Mouse (Mus musculus) urinary bladder, postnatal 4 days (tissue): ENCODE results near the gene Cdipt.

Experiments
- DNase-seq, 2 experiments: peaks; one replicate each; pipeline ENCODE4 v3.0.0; 2021 to 2022; ENCODE audit warnings: low spot score in 2 of 2

The Cdipt gene

DNA sequence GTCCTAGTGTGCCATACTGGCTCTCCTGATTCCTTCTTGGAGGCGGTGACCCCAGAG lies at the start of gene Cdipt:
Gene Cdipt, plus strand, starts transcription at position 22 of the 57 bp plus-strand sequence.
- no peak for DNase-seq

DNA sequence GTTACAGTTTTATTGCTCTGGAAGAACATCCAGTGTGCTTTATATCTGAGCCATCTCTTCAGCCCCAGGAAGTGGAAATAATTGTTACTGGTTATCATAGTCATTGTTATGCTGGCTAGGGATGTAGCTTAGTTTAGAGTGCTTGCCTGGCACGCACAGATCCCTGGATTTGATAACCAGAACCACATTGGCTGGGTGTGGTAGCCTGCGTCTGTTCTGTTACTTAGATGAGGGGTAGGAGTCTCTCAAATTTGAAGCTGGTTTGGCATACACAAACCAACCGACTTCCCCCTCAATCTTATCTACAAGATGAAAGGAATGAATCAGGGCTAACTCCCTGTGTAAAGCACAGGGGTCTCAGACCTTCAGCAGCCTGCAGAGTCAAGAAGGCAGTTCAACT lies 49.4 kb upstream of the Cdipt start:
- no peak for DNase-seq

DNA sequence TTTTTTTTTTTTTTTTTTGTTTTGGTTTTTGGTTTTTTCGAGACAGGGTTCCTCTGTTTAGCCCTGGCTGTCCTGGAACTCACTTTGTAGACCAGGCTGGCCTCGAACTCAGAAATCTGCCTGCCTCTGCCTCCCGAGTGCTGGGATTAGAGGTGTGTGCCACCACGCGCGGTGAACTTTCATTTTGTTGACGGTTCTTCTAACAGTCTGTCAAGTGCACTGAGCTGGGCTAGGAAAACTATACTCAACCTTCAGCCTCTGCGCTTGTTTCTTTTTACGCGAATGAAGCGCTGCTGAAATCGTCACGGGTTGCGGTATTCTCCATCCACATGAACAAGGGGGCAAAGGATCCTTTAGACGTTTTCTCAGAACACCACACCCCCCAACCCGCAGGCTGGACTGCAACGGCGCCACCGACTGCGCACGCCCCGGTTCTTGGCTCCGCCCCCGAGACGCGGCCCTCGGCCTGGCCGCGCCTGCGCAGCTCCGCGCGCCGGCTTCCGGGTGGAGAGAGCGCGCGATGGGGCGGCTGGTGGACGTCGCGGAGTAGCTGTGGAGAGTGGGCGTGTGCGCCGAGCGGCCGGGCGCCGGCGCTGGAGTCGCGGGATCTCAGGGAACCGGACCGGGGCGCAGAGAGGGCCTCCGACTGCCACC lies 47.2 kb upstream of the Cdipt start, which contains the start of gene Kctd13:
Gene Kctd13, plus strand, starts transcription at position 496 of the 654 bp plus-strand sequence.
- DNase-seq: peak; percentile 93 to 94

DNA sequence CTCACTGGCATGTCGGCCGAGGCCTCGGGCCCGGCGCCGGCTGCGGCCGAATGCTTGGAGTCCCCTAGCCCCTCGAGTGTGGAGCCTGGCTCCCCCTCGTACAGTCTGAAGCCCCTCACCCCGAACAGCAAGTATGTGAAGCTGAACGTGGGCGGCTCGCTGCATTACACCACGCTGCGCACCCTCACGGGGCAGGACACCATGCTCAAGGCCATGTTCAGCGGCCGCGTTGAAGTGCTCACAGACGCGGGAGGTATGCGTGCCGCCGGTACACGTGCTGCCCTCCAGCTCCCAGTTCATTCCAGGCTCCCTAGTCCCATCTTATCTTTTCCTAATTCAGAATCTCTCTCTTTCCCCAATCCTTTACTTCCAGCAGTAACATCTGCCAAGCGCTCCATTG lies 46.7 kb upstream of the Cdipt start:
- no peak for DNase-seq

DNA sequence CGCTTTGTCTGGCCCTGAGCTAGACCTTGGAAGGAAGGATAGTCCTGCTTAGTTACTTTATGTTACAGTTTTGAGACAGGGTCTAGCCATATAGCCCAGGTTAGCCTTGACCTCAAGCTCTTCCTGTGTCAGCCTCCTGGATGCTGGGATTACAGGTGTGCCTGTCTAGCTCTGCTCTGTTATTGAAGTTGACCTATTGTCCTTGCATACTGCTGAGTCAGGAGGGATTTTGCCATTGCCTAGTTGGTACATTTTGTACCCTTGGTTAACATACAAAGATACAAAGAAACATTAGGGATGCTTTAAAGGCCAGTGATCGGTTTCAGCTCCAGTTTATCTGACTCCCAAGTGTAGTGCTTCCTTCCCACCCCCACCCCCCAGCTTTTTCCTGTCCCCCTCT lies 43.1 kb upstream of the Cdipt start:
- no peak for DNase-seq

DNA sequence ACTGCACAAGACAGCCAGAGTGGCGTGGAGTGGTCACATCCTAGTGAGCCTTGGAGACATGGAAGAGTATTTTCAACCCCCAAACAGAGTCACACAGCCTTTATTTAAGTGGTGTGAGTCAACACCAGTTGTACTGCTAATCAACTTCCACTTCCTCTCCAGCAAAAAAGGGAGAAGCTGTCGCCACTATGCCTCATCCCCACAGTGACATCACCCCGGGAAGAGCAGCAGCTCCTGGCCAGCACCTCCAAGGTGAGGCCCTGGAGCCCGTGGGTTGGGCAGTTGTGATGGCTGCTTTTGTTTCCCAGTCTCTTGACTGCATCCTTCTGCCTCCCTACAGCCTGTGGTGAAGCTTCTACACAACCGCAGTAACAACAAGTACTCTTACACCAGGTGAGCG lies 34.5 kb upstream of the Cdipt start:
- no peak for DNase-seq

DNA sequence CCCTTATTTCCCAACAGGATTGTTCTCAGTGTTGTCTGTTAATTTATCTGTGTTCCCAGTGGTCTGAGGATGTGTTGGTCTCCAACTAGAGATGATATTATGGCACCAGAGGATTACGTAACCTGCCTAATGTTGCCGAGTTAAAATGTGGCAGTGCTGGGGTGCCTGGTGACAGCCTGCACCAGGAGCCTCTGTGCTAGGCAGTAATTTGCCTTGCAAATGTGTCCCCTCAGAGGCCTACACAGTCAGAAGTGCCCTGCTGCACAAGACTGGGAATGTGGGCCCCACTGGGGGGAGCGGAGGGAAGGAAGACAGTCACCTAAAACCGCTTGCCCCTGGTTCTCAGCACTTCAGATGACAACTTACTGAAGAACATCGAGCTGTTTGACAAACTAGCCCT lies 33.9 kb upstream of the Cdipt start:
- no peak for DNase-seq

DNA sequence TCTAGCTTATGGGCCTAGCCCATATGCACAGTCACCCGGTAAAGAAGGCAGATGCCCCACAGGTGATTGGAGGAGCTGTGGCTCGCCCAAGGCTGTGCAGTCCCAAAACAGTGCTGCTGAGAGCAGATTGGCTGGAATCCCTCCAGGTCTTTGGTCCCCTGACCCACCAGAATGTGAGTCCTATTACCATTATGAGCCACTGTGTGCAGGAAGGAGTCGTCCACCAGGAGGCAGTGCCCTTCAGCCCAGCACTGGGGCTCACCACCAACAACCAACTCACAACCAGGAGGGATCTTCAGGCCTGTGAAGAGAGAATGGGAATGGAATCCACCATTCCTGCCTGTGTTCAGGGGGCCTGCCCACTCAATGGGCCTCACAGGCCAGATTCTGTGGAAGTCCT lies 29.2 kb upstream of the Cdipt start:
- no peak for DNase-seq

DNA sequence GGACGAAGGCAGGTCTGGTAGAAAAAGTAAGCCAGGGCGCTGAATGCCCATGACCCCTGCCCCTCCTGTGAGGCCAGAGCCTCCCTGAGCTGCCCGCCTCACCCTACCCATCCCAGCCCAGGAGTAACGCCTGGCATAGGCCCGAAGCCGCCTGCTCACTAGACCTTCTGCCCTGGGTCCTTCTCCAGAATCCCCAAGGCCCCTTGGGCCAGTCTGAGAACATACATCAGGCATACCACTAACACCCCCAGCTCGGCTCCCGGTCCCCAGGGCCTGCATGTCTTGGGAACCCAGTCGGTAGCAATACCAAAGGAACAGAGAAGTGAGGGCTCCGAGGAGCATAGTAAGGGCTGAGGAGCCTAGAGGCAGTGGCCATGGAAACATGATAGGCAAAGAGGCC lies 27.1 kb upstream of the Cdipt start:
- DNase-seq: no peak

DNA sequence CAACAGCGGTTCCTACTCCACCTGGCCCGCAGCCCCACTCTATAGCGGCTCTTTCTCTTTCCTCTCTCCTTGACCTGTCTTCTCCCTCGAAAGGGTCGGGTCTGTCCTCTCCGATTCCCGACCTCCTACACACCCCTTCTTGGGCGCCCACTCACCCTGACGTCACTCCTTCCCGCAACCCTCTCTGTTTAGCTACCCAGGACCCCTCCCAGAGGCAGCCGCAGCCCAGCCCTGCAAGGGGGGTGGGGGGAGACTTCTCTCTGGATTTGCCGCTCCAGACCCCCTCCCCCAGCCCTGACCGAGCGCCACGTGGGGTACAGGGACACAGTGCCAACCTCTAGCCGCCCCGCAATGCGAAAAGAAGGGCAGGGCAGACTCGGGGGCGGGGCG lies 26.3 kb upstream of the Cdipt start, which contains the start of gene Asphd1:
Gene Asphd1, minus strand, starts transcription at position 180 of the 390 bp plus-strand sequence.
- DNase-seq: no peak

DNA sequence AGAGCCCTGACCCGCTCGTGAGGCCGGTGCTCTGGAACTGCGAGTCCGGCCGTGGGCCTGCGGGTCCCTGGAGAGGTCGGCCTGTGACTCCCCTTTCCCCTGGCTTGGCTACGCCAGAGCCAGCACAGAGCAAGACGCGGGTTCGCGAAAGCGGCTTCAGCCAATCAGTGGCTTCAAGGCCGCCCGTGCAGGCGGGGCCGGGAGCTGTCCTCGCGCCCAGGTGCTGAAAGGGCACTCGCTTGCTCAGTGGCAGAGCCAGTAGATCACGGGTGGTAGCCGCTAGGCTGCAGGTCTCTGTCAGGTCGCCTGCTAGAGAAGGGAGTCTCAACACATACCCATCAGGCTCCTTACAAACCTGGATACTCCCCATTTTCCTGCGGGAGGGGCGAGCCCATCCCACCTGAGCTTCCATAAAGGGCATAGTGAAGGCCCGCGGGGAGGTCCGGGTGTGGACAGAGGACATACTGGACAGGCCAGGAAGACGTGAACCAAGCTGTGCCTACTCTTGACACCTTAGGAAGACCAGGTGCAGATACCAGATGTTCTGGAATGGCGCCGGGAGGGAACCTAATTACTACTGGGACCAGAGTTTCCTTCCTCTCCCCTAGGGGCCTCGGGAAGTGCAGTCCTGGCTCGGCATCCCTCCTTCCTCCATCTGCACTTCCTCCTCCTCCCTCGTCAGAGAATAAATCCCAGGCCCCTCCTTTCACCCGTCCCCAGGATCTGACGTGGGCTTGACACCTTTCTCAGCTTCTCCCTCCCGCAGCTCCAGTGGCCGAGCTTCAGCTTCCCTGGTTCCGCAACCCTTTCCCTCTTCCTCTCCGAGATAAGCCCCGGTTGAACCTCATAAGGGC lies 25.7 kb upstream of the Cdipt start, which contains the start of gene Sez6l2:
Gene Sez6l2, plus strand, starts transcription at position 771 of the 854 bp plus-strand sequence.
- peak; percentile 81 to 94 for DNase-seq

DNA sequence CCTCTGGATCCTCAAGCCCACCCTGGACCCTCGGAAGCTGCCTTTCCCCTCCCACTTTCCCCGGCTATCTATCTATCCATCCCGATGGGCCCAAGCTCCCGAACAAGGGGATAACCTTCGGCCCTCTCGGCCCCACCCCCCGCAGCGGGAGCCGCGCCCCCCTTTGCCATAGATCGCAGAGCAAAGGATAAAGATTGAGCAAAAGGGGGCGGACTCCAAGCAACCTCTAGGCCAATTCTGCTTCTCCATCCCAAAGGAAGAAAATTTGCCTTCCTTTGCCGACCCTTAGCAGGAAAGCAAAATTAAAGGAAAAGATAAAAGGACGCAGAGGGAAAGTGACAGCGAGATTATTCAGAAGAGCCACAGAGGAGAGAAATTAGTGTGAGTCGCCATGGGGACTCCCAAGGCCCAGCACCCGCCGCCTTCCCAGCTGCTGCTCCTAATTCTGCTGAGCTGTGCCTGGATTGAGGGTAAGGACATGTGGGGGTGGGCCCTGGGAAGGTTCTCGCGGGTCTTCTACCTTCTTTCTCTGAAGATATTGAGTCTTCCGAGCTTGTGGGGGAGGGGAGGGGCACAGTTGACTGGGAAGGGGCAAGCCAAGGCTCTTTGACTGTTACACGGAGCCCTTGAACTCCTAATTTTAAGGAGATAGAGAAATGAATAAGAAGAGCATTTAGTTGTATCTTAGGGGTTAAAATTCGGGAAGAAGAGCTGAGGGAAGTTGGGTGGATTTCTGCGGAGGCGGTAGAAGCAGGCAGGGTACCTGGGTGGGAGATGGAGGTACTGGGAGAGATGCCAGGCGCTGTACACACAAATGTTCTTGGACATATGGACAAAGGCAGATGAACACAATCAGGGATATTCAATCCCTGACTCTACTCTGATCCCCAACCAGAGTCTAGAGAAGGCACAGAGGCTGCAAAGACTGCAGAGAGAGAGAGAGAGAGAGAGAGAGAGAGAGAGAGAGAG lies 24.8 kb upstream of the Cdipt start:
- DNase-seq: no peak

DNA sequence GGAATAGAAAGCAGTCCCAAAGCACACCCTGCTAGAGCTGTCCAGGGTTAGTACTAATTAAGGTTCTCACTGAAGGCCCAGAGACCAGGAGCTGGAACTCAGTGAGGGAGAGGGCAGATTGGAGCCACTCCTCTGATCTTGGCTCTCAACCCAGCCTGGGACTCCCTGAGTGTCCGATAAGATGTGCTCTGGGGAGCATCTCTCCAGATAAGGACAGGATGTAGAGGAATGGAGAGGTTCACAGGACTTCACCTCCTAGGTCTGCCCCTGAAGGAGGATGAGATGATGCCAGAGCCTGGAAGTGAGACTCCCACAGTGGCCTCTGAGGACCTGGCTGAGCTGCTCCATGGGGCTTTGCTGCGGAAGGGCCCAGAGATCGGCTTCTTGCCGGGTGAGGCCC lies 24.0 kb upstream of the Cdipt start:
- no peak for DNase-seq

DNA sequence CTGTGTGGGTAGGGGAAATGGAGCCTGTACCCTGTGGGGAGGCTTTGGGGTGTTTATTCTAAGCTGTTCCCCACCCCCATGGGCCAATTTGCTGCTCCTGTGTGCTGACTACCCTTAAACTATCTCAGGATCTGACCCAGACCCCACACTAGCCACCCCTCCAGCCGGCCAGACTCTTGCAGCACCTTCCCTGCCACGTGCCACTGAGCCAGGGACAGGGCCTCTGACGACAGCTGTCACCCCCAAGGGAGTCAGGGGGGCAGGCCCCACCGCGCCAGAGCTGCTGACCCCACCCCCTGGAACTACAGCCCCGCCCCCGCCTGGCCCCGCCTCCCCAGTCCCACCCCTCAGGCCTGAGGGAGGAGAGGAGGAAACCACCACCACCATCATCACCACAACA lies 23.1 kb upstream of the Cdipt start:
- no peak for DNase-seq

DNA sequence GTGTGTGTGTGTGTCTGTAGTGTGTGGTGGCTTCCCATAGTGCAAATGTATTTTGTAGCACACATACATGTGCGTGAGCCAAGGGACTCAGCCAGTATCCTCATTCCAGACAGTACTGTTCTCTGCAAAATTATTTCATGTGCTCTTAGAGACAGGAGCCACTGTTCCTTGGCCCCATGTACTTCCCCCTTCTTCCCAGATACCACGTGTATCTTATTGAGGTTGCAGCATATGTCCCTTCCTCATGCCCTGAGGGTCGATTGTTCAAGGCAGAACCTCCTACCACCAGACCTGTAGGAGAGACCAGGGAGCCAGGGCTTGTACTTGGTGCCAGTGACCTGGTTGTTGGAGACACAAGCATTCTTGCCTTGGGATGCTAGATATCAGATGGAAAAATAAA lies 20.6 kb upstream of the Cdipt start:
- no peak for DNase-seq

DNA sequence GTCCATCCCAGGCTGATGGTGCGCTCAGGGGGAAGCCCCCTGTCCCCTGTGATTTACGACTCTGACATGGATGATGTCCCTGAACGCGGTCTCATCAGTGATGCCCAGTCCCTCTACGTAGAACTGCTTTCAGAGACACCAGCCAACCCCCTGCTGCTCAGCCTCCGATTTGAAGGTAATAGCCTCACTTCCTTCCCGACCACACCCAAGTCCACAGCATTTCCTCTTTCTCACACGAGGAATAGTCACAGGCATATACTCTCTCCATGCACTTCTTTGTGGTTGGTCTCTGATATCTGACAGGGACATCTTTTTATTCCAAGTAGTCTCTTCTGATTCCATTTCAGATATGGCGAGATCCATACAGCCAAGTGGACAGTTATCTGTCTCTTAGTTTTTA lies 15.9 kb upstream of the Cdipt start:
- DNase-seq: no peak

DNA sequence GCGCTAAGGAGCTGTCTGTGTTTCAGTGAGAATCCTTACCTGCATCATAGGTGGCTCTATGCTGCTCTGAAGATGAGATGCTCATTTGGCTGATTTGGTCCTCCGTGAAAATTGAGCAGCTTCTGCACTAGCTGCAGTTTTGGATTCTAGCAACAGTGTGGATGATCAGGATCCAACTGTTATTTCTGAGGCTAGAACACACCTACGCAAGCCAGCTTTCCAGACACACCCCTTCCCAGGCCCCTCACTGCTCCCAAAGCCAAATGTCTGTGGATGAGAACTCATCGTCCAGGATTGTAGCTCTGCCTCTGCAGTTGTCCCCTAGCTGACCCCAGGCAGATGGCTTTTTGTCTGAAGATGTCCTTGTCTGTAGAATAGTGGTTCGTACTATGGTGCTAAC lies 14.6 kb upstream of the Cdipt start:
- no peak for DNase-seq

DNA sequence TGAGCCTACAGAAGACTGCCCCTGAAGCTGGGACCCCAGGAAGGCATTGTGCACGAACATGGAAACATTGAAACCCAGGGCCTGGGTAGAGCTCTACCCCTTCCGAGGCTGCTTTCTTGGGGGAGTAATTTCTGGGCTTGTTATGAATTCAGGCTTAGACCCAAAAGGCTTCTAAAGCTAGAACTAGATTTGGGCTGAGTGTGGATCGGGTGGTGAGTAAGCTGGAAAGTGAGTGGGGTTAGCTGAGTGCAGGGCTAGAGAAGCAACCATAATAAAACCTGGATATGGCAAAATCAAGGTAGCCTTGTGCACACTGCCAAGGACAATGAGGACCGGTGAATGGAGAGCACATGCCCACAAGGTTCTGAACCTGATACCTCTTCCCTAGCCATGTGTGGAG lies 13.7 kb upstream of the Cdipt start:
- DNase-seq: no peak

DNA sequence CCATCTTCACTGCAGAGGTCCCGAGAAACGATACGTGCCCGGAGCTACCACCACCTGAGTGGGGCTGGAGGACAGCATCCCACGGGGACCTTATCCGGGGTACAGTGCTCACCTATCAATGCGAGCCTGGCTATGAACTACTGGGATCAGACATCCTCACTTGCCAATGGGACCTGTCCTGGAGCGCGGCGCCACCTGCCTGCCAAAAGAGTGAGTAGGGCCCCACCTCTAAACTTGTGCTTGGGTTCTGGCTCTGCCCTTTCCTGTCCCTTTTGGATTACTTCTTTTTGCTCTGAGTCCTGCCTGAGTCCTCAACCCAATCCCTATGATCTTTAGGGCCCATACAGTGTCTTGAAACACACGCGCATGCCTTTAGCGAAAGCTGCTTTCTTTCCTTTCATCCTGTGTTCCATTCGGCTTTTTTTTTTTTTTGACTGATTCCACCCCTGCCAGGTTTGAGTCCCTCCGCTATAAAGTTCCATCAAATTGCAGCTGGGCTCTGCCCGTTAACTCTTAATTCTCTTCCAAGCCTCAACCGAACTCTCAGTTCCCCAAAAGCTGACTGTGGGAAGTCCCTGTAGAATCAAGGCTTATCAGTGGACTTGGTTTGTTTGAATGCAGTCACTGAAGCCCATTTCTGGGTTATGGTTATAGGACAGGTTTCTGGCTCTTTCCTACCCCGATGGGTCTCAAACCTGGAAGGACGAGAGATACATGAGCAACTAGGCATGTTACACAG lies 12.0 kb upstream of the Cdipt start:
- no peak for DNase-seq

DNA sequence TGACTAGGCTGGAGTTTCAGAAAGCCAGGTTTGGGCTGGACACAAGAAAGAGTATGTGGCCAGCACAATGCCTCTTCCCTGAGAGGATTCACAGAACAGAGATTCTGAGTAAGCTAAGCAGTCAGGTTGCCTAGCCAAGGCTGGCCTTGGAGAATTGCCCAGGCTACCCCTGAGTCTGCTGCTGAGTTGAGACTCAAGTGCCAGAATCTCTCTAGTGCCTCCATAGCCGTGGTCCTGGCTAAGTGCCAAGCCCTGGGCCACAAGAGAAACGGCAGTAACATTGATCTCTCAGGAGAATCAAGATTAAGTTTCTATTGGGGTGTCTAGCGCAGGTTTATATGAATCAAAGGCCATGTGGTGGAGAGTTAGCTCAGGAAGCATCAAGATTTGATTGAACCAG lies 10.1 kb upstream of the Cdipt start:
- no peak for DNase-seq

DNA sequence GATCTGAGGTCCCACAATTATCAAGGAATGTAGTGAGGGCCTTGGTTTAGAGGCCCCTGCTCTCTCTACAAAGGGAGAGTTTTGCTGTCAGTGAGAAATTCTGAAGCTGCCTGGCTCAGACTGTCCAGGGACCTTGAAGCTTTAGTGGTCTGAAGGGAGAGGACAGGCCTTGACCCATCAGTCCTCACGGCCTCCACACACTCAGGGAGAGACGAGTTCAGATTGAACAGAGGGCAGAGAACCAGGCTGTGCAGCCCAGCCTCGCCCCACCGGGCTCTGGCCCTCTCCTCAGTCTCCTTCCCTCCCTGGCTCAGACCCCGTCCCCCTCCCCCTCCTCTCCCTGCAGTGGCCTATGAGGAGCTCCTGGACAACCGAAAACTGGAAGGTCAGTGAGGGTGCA lies 8.4 kb upstream of the Cdipt start:
- DNase-seq: no peak

DNA sequence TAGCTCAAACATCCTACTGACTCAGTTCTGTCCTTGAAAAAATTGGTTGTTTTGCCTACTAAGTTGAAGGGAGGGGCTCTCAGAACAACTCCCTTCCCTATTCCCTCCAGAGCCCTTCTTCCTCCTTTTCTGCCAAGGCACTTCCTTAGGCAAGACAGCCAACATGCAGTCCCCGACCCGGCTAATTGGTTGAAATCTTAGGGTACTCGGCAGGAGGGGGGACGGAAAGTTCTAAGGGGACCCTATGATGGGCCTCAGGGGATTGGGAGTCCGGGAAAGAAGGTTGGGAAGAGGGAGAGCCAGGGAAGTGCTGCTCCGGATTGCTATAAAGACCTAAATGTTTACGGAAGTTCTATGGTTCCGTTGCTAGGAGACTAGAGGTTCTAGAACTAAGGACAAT lies 221 bp upstream of the Cdipt start:
- no peak for DNase-seq
